Mouse (Mus musculus): ENCODE data around the gene Trmt61a. TPM values are rescaled to one million over a fixed set of nuclear protein-coding genes. Genes with fewer than 3 reads are reported as not detected.

Trmt61a gene
- polyA plus RNA-seq, 1 experiment from 2014 or later = 10.4 TPM

GRCm38 (mm10) chr12:111725338-111726121 lies 47.6 kb downstream of the Trmt61a start:
- H3K4me2 ChIP-seq = no peak overlapping the region
- no peaks in the 10 kb centered on the region for H3K4me1 ChIP-seq
- 62% methylated on average over 12 of the region's 12 CpGs for WGBS
- H3K27ac ChIP-seq = peak overlapping the region; percentile 39; the same call in 1 of the 2 replicates
- no peaks in the 10 kb centered on the region for H3K9me3 ChIP-seq
- H3K4me3 ChIP-seq = no peak overlapping the region
- no peaks in the 10 kb centered on the region for H3K27me3 ChIP-seq (replicated peaks)
- ATAC-seq (replicated peaks) = no peak
- H3K9ac ChIP-seq = no peak overlapping the region
- H3K36me3 ChIP-seq (replicated peaks) = peaks cover 3% of the 10 kb centered on the region; the same call in 1 of the 2 replicates

GRCm38 (mm10) chr12:111726122-111726463 lies 48.2 kb downstream of the Trmt61a start:
- no peaks in the 10 kb centered on the region for H3K9me3 ChIP-seq
- H3K9ac ChIP-seq = no peak overlapping the region
- H3K27me3 ChIP-seq (replicated peaks) = no peaks in the 10 kb centered on the region
- H3K4me3 ChIP-seq = no peak overlapping the region
- ATAC-seq (replicated peaks) = no peak
- H3K4me1 ChIP-seq = no peaks in the 10 kb centered on the region
- H3K4me2 ChIP-seq = no peak overlapping the region
- H3K36me3 ChIP-seq (replicated peaks) = peaks cover 3% of the 10 kb centered on the region; the same call in 1 of the 2 replicates
- 0 out of 2 replicates have a peak overlapping the region, but pooled peaks have one; percentile 25 for H3K27ac ChIP-seq
- 70% methylated on average over 4 of the region's 4 CpGs for WGBS

- Histone ChIP-seq H3K27me3 (replicated peaks) (no peaks in the 10 kb centered on the region), H3K4me2 (no peak overlapping the region), H3K4me1 (peaks cover 9% of the 10 kb centered on the region), H3K4me3 (no peak overlapping the region), H3K27ac (no peak overlapping the region), H3K36me3 (replicated peaks) (peaks cover 3% of the 10 kb centered on the region; the same call in 1 of the 2 replicates), H3K9ac (no peak overlapping the region), H3K9me3 (no peaks in the 10 kb centered on the region)
- no peak for ATAC-seq (replicated peaks)
- WGBS = 93% methylated on average over 1 of the region's 1 CpGs
Measured at GRCm38 (mm10) chr12:111727956-111728355, 50.1 kb downstream of the Trmt61a start.

GRCm38 (mm10) chr12:111731822-111732807 lies 54.2 kb downstream of the Trmt61a start:
- peak overlapping the region; percentile 36 for H3K4me2 ChIP-seq
- no peaks in the 10 kb centered on the region for H3K9me3 ChIP-seq
- no peaks in the 10 kb centered on the region for H3K36me3 ChIP-seq (replicated peaks)
- peak overlapping the region; percentile 61 for H3K27ac ChIP-seq
- peak overlapping the region; percentile 8 for H3K4me3 ChIP-seq
- H3K9ac ChIP-seq = peak overlapping the region; percentile 6; the same call in 1 of the 2 replicates
- peak; percentile 95 for ATAC-seq (replicated peaks)
- 33% methylated on average over 30 of the region's 30 CpGs for WGBS
- no peaks in the 10 kb centered on the region for H3K27me3 ChIP-seq (replicated peaks)
- peaks cover 9% of the 10 kb centered on the region for H3K4me1 ChIP-seq

- H3K4me1 ChIP-seq = peaks cover 9% of the 10 kb centered on the region
- peak overlapping the region; percentile 6; the same call in 1 of the 2 replicates for H3K9ac ChIP-seq
- H3K36me3 ChIP-seq (replicated peaks) = no peaks in the 10 kb centered on the region
- H3K9me3 ChIP-seq = no peaks in the 10 kb centered on the region
- no peak overlapping the region for H3K4me3 ChIP-seq
- no peak; the same call in 1 of the 2 replicates for ATAC-seq (replicated peaks)
- WGBS = 50% methylated on average over 5 of the region's 5 CpGs
- peak overlapping the region; percentile 61 for H3K27ac ChIP-seq
- H3K27me3 ChIP-seq (replicated peaks) = no peaks in the 10 kb centered on the region
- H3K4me2 ChIP-seq = peak overlapping the region; percentile 36; the same call in 1 of the 2 replicates
Measured at GRCm38 (mm10) chr12:111732921-111733320, 55.0 kb downstream of the Trmt61a start.

Other genes starting within 250 kb of the Trmt61a start
- gene Tnfaip2, start 235.6 kb upstream of the Trmt61a start, polyA plus RNA-seq (2015; fragmentation: Nextera tagmentation; extraction: Ambion mirVana) = 0.38 and 1.3 TPM in 2 replicates
- gene Gm266, start 192.3 kb upstream of the Trmt61a start, polyA plus RNA-seq (2015; fragmentation: Nextera tagmentation; extraction: Ambion mirVana) = 1.6 and 1.8 TPM in 2 replicates
- 475 and 505 TPM in 2 replicates for gene Eif5, start 140.1 kb upstream of the Trmt61a start, polyA plus RNA-seq (2015; fragmentation: Nextera tagmentation; extraction: Ambion mirVana)
- 53.1 and 55.4 TPM in 2 replicates for gene Mark3, start 103.6 kb upstream of the Trmt61a start, polyA plus RNA-seq (2015; fragmentation: Nextera tagmentation; extraction: Ambion mirVana)
- gene Ckb, start 5.8 kb upstream of the Trmt61a start, polyA plus RNA-seq (2015; fragmentation: Nextera tagmentation; extraction: Ambion mirVana) = 1,376 and 1,480 TPM in 2 replicates
- gene Bag5, start 35.2 kb downstream of the Trmt61a start, polyA plus RNA-seq (2015; fragmentation: Nextera tagmentation; extraction: Ambion mirVana) = 71.7 and 73.1 TPM in 2 replicates
- gene Apopt1, start 35.2 kb downstream of the Trmt61a start, polyA plus RNA-seq (2015; fragmentation: Nextera tagmentation; extraction: Ambion mirVana) = 51.9 and 55.3 TPM in 2 replicates
- gene Klc1, start 80.7 kb downstream of the Trmt61a start, polyA plus RNA-seq (2015; fragmentation: Nextera tagmentation; extraction: Ambion mirVana) = 661 and 666 TPM in 2 replicates
- gene Xrcc3, start 135.8 kb downstream of the Trmt61a start, polyA plus RNA-seq (2015; fragmentation: Nextera tagmentation; extraction: Ambion mirVana) = 2.9 and 3.1 TPM in 2 replicates
- 32.3 and 39.5 TPM in 2 replicates for gene Zfyve21, start 136.1 kb downstream of the Trmt61a start, polyA plus RNA-seq (2015; fragmentation: Nextera tagmentation; extraction: Ambion mirVana)
- 40.4 and 41.8 TPM in 2 replicates for gene Ppp1r13b, start 230.0 kb downstream of the Trmt61a start, polyA plus RNA-seq (2015; fragmentation: Nextera tagmentation; extraction: Ambion mirVana)